Mouse (Mus musculus) regulatory T cell (primary cell): ENCODE measurements at regions not wholly inside any gene's neighbourhood (a gene's known extent, or its start where the extent isn't known, plus 50 kb on each side); places are given as distances from the start of the nearest gene placed in this dataset.

Source experiments
- in situ Hi-C: fragments of 300-600 bp; cut with MboI, MseI; formaldehyde crosslinking; loops from one replicate; pipeline ENCODE4 v1.15.1; 2025; ENCODE audit warnings: high pct_unique_total_duplicates

- in situ Hi-C loops: no loop called here
These were observed 50.2 kb upstream of the Lrfn2 start for GRCm38 (mm10) chr17:48881946-48882345.
